Mouse (Mus musculus) MEL (cell line): ENCODE measurements around the gene Rbms3. TPM values are rescaled to one million over a fixed set of nuclear protein-coding genes. Genes with fewer than 3 reads are reported as not detected.

Source experiments
- DNase-seq: peaks from one replicate; pipeline ENCODE4 v3.0.0; 2011; ENCODE audit warnings: low read depth, low spot score
- H3K27ac ChIP-seq: 2 replicates; pipeline ENCODE4 v1.5.1; 2012; ENCODE audit warnings: low read depth, mild to moderate bottlenecking, control low read depth, low read length, moderate library complexity; ENCODE audit not compliant: control insufficient read depth
- H3K27me3 ChIP-seq, 2 experiments: fragments of 150-350 bp in 1 of 2; sonication (generic) in 1 of 2; 2 replicates each; pipeline ENCODE4 v1.6.1; 2012; ENCODE audit warnings: low read length in 2 of 2, mild to moderate bottlenecking in 2 of 2, improper control_type of control experiment in 1 of 2, moderate library complexity in 1 of 2; ENCODE audit not compliant: insufficient read depth in 2 of 2, control insufficient read depth in 1 of 2
- H3K36me3 ChIP-seq, 2 experiments: 2 replicates each; pipeline ENCODE4 v1.6.1; 2012 to 2014; ENCODE audit warnings: low read length in 2 of 2, improper control_type of control experiment in 1 of 2, inconsistent platforms in 1 of 2, mild to moderate bottlenecking in 1 of 2; ENCODE audit not compliant: insufficient read depth in 2 of 2, control insufficient read depth in 1 of 2
- H3K4me1 ChIP-seq, 2 experiments: fragments of 150-350 bp in 1 of 2; sonication (generic) in 1 of 2; 2 replicates each; pipeline ENCODE4 v1.6.1; 2012; ENCODE audit warnings: low read length in 2 of 2, improper control_type of control experiment in 1 of 2, mild to moderate bottlenecking in 1 of 2; ENCODE audit not compliant: insufficient read depth in 2 of 2, control insufficient read depth in 1 of 2
- H3K4me3 ChIP-seq, 2 experiments: fragments of 150-350 bp in 1 of 2; sonication (generic) in 1 of 2; 2 replicates each; pipeline ENCODE4 v1.5.1; 2012; ENCODE audit warnings: low read depth in 2 of 2, low read length in 2 of 2, mild to moderate bottlenecking in 2 of 2, moderate library complexity in 2 of 2, control low read depth in 1 of 2, improper control_type of control experiment in 1 of 2; ENCODE audit not compliant: control insufficient read depth in 1 of 2, insufficient read depth in 1 of 2
- H3K79me2 ChIP-seq: 2 replicates; pipeline ENCODE4 v1.6.1; 2012; ENCODE audit warnings: mild to moderate bottlenecking, low read length, moderate library complexity; ENCODE audit not compliant: control insufficient read depth, poor library complexity, insufficient read depth
- H3K9ac ChIP-seq: 2 replicates; pipeline ENCODE4 v1.6.1; 2012; ENCODE audit warnings: low read depth, mild to moderate bottlenecking, control low read depth, low read length, moderate library complexity; ENCODE audit not compliant: control insufficient read depth, poor library complexity, severe bottlenecking
- H3K9me3 ChIP-seq: fragments of 150-350 bp; sonication (generic); replicated peaks from 2 replicates; pipeline ENCODE4 v1.6.1; 2012; ENCODE audit warnings: mild to moderate bottlenecking, low read length, improper control_type of control experiment, moderate library complexity; ENCODE audit not compliant: insufficient read depth
- CTCF ChIP-seq, 3 experiments: IDR thresholded peaks in 2 of 3; conservative IDR thresholded peaks in 1 of 3; 2 replicates each; pipeline ENCODE4 v1.5.1; 2011 to 2012; ENCODE audit warnings: low read length in 3 of 3, low read depth in 2 of 3, mild to moderate bottlenecking in 2 of 3, improper control_type of control experiment in 1 of 3, inconsistent platforms in 1 of 3, mixed read lengths in 1 of 3, moderate library complexity in 1 of 3; ENCODE audit not compliant: control insufficient read depth in 1 of 3, insufficient read depth in 1 of 3, poor library complexity in 1 of 3, severe bottlenecking in 1 of 3
- ELF1 ChIP-seq: IDR thresholded peaks from 2 replicates; pipeline ENCODE4 v1.6.1; 2014; ENCODE audit warnings: low read depth, mild to moderate bottlenecking, inconsistent platforms, low read length, improper control_type of control experiment, moderate library complexity
- EP300 ChIP-seq, 2 experiments: IDR thresholded peaks; 2 replicates each; pipeline ENCODE4 v1.6.1; 2011; ENCODE audit warnings: improper control_type of control experiment in 2 of 2, low read length in 2 of 2, low read depth in 1 of 2, mild to moderate bottlenecking in 1 of 2
- HCFC1 ChIP-seq: IDR thresholded peaks from 2 replicates; pipeline ENCODE4 v1.6.1; 2012; ENCODE audit warnings: low read depth, mild to moderate bottlenecking, inconsistent platforms, low read length, improper control_type of control experiment, moderate library complexity
- MEF2A ChIP-seq: IDR thresholded peaks from 2 replicates; pipeline ENCODE4 v1.6.1; 2014; ENCODE audit warnings: low read depth, mild to moderate bottlenecking, inconsistent platforms, low read length, improper control_type of control experiment; ENCODE audit not compliant: poor library complexity, insufficient replicate concordance, severe bottlenecking; ENCODE audit errors: extremely low read depth
- MYC ChIP-seq: IDR thresholded peaks from 2 replicates; pipeline ENCODE4 v1.6.1; 2011; ENCODE audit warnings: low read depth, mild to moderate bottlenecking, low read length, improper control_type of control experiment, moderate library complexity
- POLR2AphosphoS2 ChIP-seq: IDR thresholded peaks from 2 replicates; pipeline ENCODE4 v1.6.1; 2011; ENCODE audit warnings: low read length, improper control_type of control experiment
- RAD21 ChIP-seq: IDR thresholded peaks from 2 replicates; pipeline ENCODE4 v1.6.1; 2011; ENCODE audit warnings: mild to moderate bottlenecking, low read depth, low read length, improper control_type of control experiment
- SIN3A ChIP-seq: IDR thresholded peaks from 2 replicates; pipeline ENCODE4 v1.6.1; 2012; ENCODE audit warnings: low read length, improper control_type of control experiment, inconsistent platforms
- SMC3 ChIP-seq: IDR thresholded peaks from 2 replicates; pipeline ENCODE4 v1.6.1; 2011; ENCODE audit warnings: low read depth, low read length, improper control_type of control experiment
- UBTF ChIP-seq: IDR thresholded peaks from 2 replicates; pipeline ENCODE4 v1.6.1; 2012; ENCODE audit warnings: low read depth, mild to moderate bottlenecking, inconsistent platforms, low read length, improper control_type of control experiment, moderate library complexity, borderline replicate concordance; ENCODE audit not compliant: insufficient read depth
- USF2 ChIP-seq, 2 experiments: IDR thresholded peaks; 2 replicates each; pipeline ENCODE4 v1.6.1; 2011 to 2012; ENCODE audit warnings: improper control_type of control experiment in 2 of 2, low read length in 2 of 2, borderline replicate concordance in 1 of 2, inconsistent platforms in 1 of 2, low read depth in 1 of 2, mild to moderate bottlenecking in 1 of 2; ENCODE audit not compliant: insufficient read depth in 1 of 2
- ZC3H11A ChIP-seq: IDR thresholded peaks from 2 replicates; pipeline ENCODE4 v1.6.1; 2012; ENCODE audit warnings: low read depth, mild to moderate bottlenecking, inconsistent platforms, low read length, improper control_type of control experiment
- ZMIZ1 ChIP-seq: IDR thresholded peaks from 2 replicates; pipeline ENCODE4 v1.6.1; 2012; ENCODE audit warnings: low read depth, mild to moderate bottlenecking, inconsistent platforms, low read length, improper control_type of control experiment, moderate library complexity
- polyA plus RNA-seq, 2 experiments: library from polyadenylated mRNA; stranded (reverse) in 1 of 2; unstranded in 1 of 2; fragments of >175 nt in 1 of 2; fragments of >200 nt in 1 of 2; gene quantifications; 2 replicates each; pipeline versions ENCODE4 v1.2.1 to v1.2.4; 2012; ENCODE audit warnings: low replicate concordance in 2 of 2, low read depth in 1 of 2; ENCODE audit not compliant: insufficient read length in 2 of 2, insufficient read depth in 1 of 2, missing spikeins in 1 of 2
- total RNA-seq: library from RNA; depleted of rRNA; stranded (reverse); fragments of 300-350 nt; gene quantifications from 2 replicates; pipeline ENCODE4 v1.2.3, GENCODE M21; 2012

The Rbms3 gene
- total and polyA plus RNA-seq, 3 experiments: not detected

- Histone ChIP-seq H3K4me3 (no peak overlapping the region), H3K9me3 (no peaks in the 10 kb centered on the region), H3K79me2 (no peaks in the 10 kb centered on the region), H3K27me3 (no peaks in the 10 kb centered on the region), H3K27ac (no peak overlapping the region), H3K4me1 (no peaks in the 10 kb centered on the region), H3K9ac (no peak overlapping the region)
- no peak for TF ChIP-seq USF2 (IDR thresholded peaks at IDR 0.05; ENCODE audit: borderline replicate concordance in 1 of 2, insufficient read depth in 1 of 2, low read depth in 1 of 2, low read length in 2 of 2)
- no peak for TF ChIP-seq ELF1
- TF ChIP-seq HCFC1: no peak
- TF ChIP-seq ZMIZ1: no peak
- TF ChIP-seq, all 39 proteins: peak for 0
- no peaks in the 10 kb centered on the region for H3K36me3 ChIP-seq
- DNase-seq: no peak
These were observed 881.4 kb downstream of the Rbms3 start for GRCm38 (mm10) chr9:116748346-116748745.

- peak; percentile 20 for DNase-seq
- Histone ChIP-seq H3K79me2 (no peaks in the 10 kb centered on the region), H3K27ac (no peak overlapping the region), H3K4me3 (no peak overlapping the region), H3K36me3 (no peaks in the 10 kb centered on the region), H3K9ac (no peak overlapping the region), H3K4me1 (no peaks in the 10 kb centered on the region), H3K27me3 (no peaks in the 10 kb centered on the region), H3K9me3 (no peaks in the 10 kb centered on the region)
- no peak for TF ChIP-seq MYC
- TF ChIP-seq HCFC1: no peak
- no peak for TF ChIP-seq EP300 (IDR thresholded peaks at IDR 0.05; ENCODE audit: low read depth in 1 of 2, low read length in 2 of 2)
- no peak for TF ChIP-seq ELF1
- TF ChIP-seq ZC3H11A: peak; percentile 36; the same call in 1 of the 2 replicates
- TF ChIP-seq RAD21: peak; percentile 45
- TF ChIP-seq MEF2A: no peak
- no peak for TF ChIP-seq UBTF
- peak in 1 of 3 experiments; percentile 42; a peak in 2 of 6 replicates for TF ChIP-seq CTCF (IDR thresholded peaks at IDR 0.05 in 2 of 3, conservative IDR thresholded peaks at IDR 0.05 in 1 of 3; ENCODE audit: control insufficient read depth in 1 of 3, insufficient read depth in 1 of 3, low read depth in 2 of 3, low read length in 3 of 3, poor library complexity in 1 of 3, severe bottlenecking in 1 of 3)
- peak; percentile 49 for TF ChIP-seq SMC3
- no peak for TF ChIP-seq POLR2AphosphoS2
These were observed 882.8 kb downstream of the Rbms3 start for GRCm38 (mm10) chr9:116746871-116747270.

- Histone ChIP-seq H3K27me3 (no peaks in the 10 kb centered on the region), H3K4me3 (no peak overlapping the region), H3K79me2 (no peaks in the 10 kb centered on the region), H3K36me3 (no peaks in the 10 kb centered on the region), H3K4me1 (no peaks in the 10 kb centered on the region), H3K9me3 (no peaks in the 10 kb centered on the region), H3K27ac (no peak overlapping the region), H3K9ac (no peak overlapping the region)
- TF ChIP-seq USF2 (IDR thresholded peaks at IDR 0.05; ENCODE audit: borderline replicate concordance in 1 of 2, insufficient read depth in 1 of 2, low read depth in 1 of 2, low read length in 2 of 2) (no peak), SIN3A (no peak)
- no peak for DNase-seq
These were observed 891.9 kb downstream of the Rbms3 start for GRCm38 (mm10) chr9:116737786-116738185.
